Mouse (Mus musculus) MEL (cell line): ENCODE results near the gene Galnt14. TPM values are rescaled to one million over a fixed set of nuclear protein-coding genes. Genes with fewer than 3 reads are reported as not detected.

Experiments used
- DNase-seq: peaks from one replicate; pipeline ENCODE4 v3.0.0; 2011; ENCODE audit warnings: low read depth, low spot score
- H3K27ac ChIP-seq: 2 replicates; pipeline ENCODE4 v1.5.1; 2012; ENCODE audit warnings: low read depth, mild to moderate bottlenecking, control low read depth, low read length, moderate library complexity; ENCODE audit not compliant: control insufficient read depth
- H3K27me3 ChIP-seq, 2 experiments: fragments of 150-350 bp in 1 of 2; sonication (generic) in 1 of 2; 2 replicates each; pipeline ENCODE4 v1.6.1; 2012; ENCODE audit warnings: low read length in 2 of 2, mild to moderate bottlenecking in 2 of 2, improper control_type of control experiment in 1 of 2, moderate library complexity in 1 of 2; ENCODE audit not compliant: insufficient read depth in 2 of 2, control insufficient read depth in 1 of 2
- H3K36me3 ChIP-seq, 2 experiments: 2 replicates each; pipeline ENCODE4 v1.6.1; 2012 to 2014; ENCODE audit warnings: low read length in 2 of 2, improper control_type of control experiment in 1 of 2, inconsistent platforms in 1 of 2, mild to moderate bottlenecking in 1 of 2; ENCODE audit not compliant: insufficient read depth in 2 of 2, control insufficient read depth in 1 of 2
- H3K4me1 ChIP-seq, 2 experiments: fragments of 150-350 bp in 1 of 2; sonication (generic) in 1 of 2; 2 replicates each; pipeline ENCODE4 v1.6.1; 2012; ENCODE audit warnings: low read length in 2 of 2, improper control_type of control experiment in 1 of 2, mild to moderate bottlenecking in 1 of 2; ENCODE audit not compliant: insufficient read depth in 2 of 2, control insufficient read depth in 1 of 2
- H3K4me3 ChIP-seq, 2 experiments: fragments of 150-350 bp in 1 of 2; sonication (generic) in 1 of 2; 2 replicates each; pipeline ENCODE4 v1.5.1; 2012; ENCODE audit warnings: low read depth in 2 of 2, low read length in 2 of 2, mild to moderate bottlenecking in 2 of 2, moderate library complexity in 2 of 2, control low read depth in 1 of 2, improper control_type of control experiment in 1 of 2; ENCODE audit not compliant: control insufficient read depth in 1 of 2, insufficient read depth in 1 of 2
- H3K79me2 ChIP-seq: 2 replicates; pipeline ENCODE4 v1.6.1; 2012; ENCODE audit warnings: mild to moderate bottlenecking, low read length, moderate library complexity; ENCODE audit not compliant: control insufficient read depth, poor library complexity, insufficient read depth
- H3K9ac ChIP-seq: 2 replicates; pipeline ENCODE4 v1.6.1; 2012; ENCODE audit warnings: low read depth, mild to moderate bottlenecking, control low read depth, low read length, moderate library complexity; ENCODE audit not compliant: control insufficient read depth, poor library complexity, severe bottlenecking
- H3K9me3 ChIP-seq: fragments of 150-350 bp; sonication (generic); replicated peaks from 2 replicates; pipeline ENCODE4 v1.6.1; 2012; ENCODE audit warnings: mild to moderate bottlenecking, low read length, improper control_type of control experiment, moderate library complexity; ENCODE audit not compliant: insufficient read depth
- BHLHE40 ChIP-seq: IDR thresholded peaks from 2 replicates; pipeline ENCODE4 v1.6.1; 2012; ENCODE audit warnings: low read depth, mild to moderate bottlenecking, inconsistent platforms, low read length, improper control_type of control experiment, borderline replicate concordance
- CTCF ChIP-seq, 3 experiments: IDR thresholded peaks in 2 of 3; conservative IDR thresholded peaks in 1 of 3; 2 replicates each; pipeline ENCODE4 v1.5.1; 2011 to 2012; ENCODE audit warnings: low read length in 3 of 3, low read depth in 2 of 3, mild to moderate bottlenecking in 2 of 3, improper control_type of control experiment in 1 of 3, inconsistent platforms in 1 of 3, mixed read lengths in 1 of 3, moderate library complexity in 1 of 3; ENCODE audit not compliant: control insufficient read depth in 1 of 3, insufficient read depth in 1 of 3, poor library complexity in 1 of 3, severe bottlenecking in 1 of 3
- ELF1 ChIP-seq: IDR thresholded peaks from 2 replicates; pipeline ENCODE4 v1.6.1; 2014; ENCODE audit warnings: low read depth, mild to moderate bottlenecking, inconsistent platforms, low read length, improper control_type of control experiment, moderate library complexity
- EP300 ChIP-seq, 2 experiments: IDR thresholded peaks; 2 replicates each; pipeline ENCODE4 v1.6.1; 2011; ENCODE audit warnings: improper control_type of control experiment in 2 of 2, low read length in 2 of 2, low read depth in 1 of 2, mild to moderate bottlenecking in 1 of 2
- GABPA ChIP-seq: IDR thresholded peaks from 2 replicates; pipeline ENCODE4 v1.6.1; 2012; ENCODE audit warnings: low read depth, mild to moderate bottlenecking, inconsistent platforms, low read length, improper control_type of control experiment, moderate library complexity
- GATA1 ChIP-seq: IDR thresholded peaks from 2 replicates; pipeline ENCODE4 v1.6.1; 2011; ENCODE audit warnings: low read depth, low read length, improper control_type of control experiment
- JUND ChIP-seq: IDR thresholded peaks from 2 replicates; pipeline ENCODE4 v1.6.1; 2011; ENCODE audit warnings: low read depth, mild to moderate bottlenecking, improper control_type of control experiment, low read length
- MAZ ChIP-seq: IDR thresholded peaks from 2 replicates; pipeline ENCODE4 v1.6.1; 2012; ENCODE audit warnings: low read depth, mild to moderate bottlenecking, inconsistent platforms, low read length, improper control_type of control experiment
- MEF2A ChIP-seq: IDR thresholded peaks from 2 replicates; pipeline ENCODE4 v1.6.1; 2014; ENCODE audit warnings: low read depth, mild to moderate bottlenecking, inconsistent platforms, low read length, improper control_type of control experiment; ENCODE audit not compliant: poor library complexity, insufficient replicate concordance, severe bottlenecking; ENCODE audit errors: extremely low read depth
- MXI1 ChIP-seq: IDR thresholded peaks from 2 replicates; pipeline ENCODE4 v1.6.1; 2011; ENCODE audit warnings: mild to moderate bottlenecking, low read depth, low read length, improper control_type of control experiment
- MYB ChIP-seq: IDR thresholded peaks from 2 replicates; pipeline ENCODE4 v1.6.1; 2011; ENCODE audit warnings: mild to moderate bottlenecking, low read depth, low read length, improper control_type of control experiment
- MYC ChIP-seq: IDR thresholded peaks from 2 replicates; pipeline ENCODE4 v1.6.1; 2011; ENCODE audit warnings: low read depth, mild to moderate bottlenecking, low read length, improper control_type of control experiment, moderate library complexity
- NELFE ChIP-seq: IDR thresholded peaks from 2 replicates; pipeline ENCODE4 v1.6.1; 2011; ENCODE audit warnings: low read depth, low read length, improper control_type of control experiment
- POLR2A ChIP-seq, 2 experiments: IDR thresholded peaks; 2 replicates each; pipeline ENCODE4 v1.6.1; 2011 to 2012; ENCODE audit warnings: low read length in 2 of 2, mild to moderate bottlenecking in 2 of 2, control low read depth in 1 of 2, improper control_type of control experiment in 1 of 2, low read depth in 1 of 2, moderate library complexity in 1 of 2; ENCODE audit not compliant: control insufficient read depth in 1 of 2, insufficient read depth in 1 of 2, poor library complexity in 1 of 2
- POLR2AphosphoS2 ChIP-seq: IDR thresholded peaks from 2 replicates; pipeline ENCODE4 v1.6.1; 2011; ENCODE audit warnings: low read length, improper control_type of control experiment
- POLR2AphosphoS5 ChIP-seq: IDR thresholded peaks from 2 replicates; pipeline ENCODE4 v1.6.1; 2012; ENCODE audit warnings: low read depth, borderline replicate concordance, mild to moderate bottlenecking, inconsistent platforms, low read length, moderate library complexity, mixed read lengths
- RCOR1 ChIP-seq: IDR thresholded peaks from 2 replicates; pipeline ENCODE4 v1.6.1; 2012; ENCODE audit warnings: low read depth, mild to moderate bottlenecking, inconsistent platforms, low read length, improper control_type of control experiment
- SIN3A ChIP-seq: IDR thresholded peaks from 2 replicates; pipeline ENCODE4 v1.6.1; 2012; ENCODE audit warnings: low read length, improper control_type of control experiment, inconsistent platforms
- SMC3 ChIP-seq: IDR thresholded peaks from 2 replicates; pipeline ENCODE4 v1.6.1; 2011; ENCODE audit warnings: low read depth, low read length, improper control_type of control experiment
- TAL1 ChIP-seq: IDR thresholded peaks from 2 replicates; pipeline ENCODE4 v1.6.1; 2012; ENCODE audit warnings: mild to moderate bottlenecking, inconsistent platforms, low read length, moderate library complexity, mixed read lengths
- UBTF ChIP-seq: IDR thresholded peaks from 2 replicates; pipeline ENCODE4 v1.6.1; 2012; ENCODE audit warnings: low read depth, mild to moderate bottlenecking, inconsistent platforms, low read length, improper control_type of control experiment, moderate library complexity, borderline replicate concordance; ENCODE audit not compliant: insufficient read depth
- USF1 ChIP-seq: IDR thresholded peaks from 2 replicates; pipeline ENCODE4 v1.6.1; 2014; ENCODE audit warnings: low read depth, mild to moderate bottlenecking, inconsistent platforms, low read length, improper control_type of control experiment, moderate library complexity
- USF2 ChIP-seq, 2 experiments: IDR thresholded peaks; 2 replicates each; pipeline ENCODE4 v1.6.1; 2011 to 2012; ENCODE audit warnings: improper control_type of control experiment in 2 of 2, low read length in 2 of 2, borderline replicate concordance in 1 of 2, inconsistent platforms in 1 of 2, low read depth in 1 of 2, mild to moderate bottlenecking in 1 of 2; ENCODE audit not compliant: insufficient read depth in 1 of 2
- ZC3H11A ChIP-seq: IDR thresholded peaks from 2 replicates; pipeline ENCODE4 v1.6.1; 2012; ENCODE audit warnings: low read depth, mild to moderate bottlenecking, inconsistent platforms, low read length, improper control_type of control experiment
- ZKSCAN1 ChIP-seq: IDR thresholded peaks from 2 replicates; pipeline ENCODE4 v1.6.1; 2012; ENCODE audit warnings: low read depth, mild to moderate bottlenecking, inconsistent platforms, low read length, improper control_type of control experiment, moderate library complexity
- ZMIZ1 ChIP-seq: IDR thresholded peaks from 2 replicates; pipeline ENCODE4 v1.6.1; 2012; ENCODE audit warnings: low read depth, mild to moderate bottlenecking, inconsistent platforms, low read length, improper control_type of control experiment, moderate library complexity
- polyA plus RNA-seq, 2 experiments: library from polyadenylated mRNA; stranded (reverse) in 1 of 2; unstranded in 1 of 2; fragments of >175 nt in 1 of 2; fragments of >200 nt in 1 of 2; gene quantifications; 2 replicates each; pipeline versions ENCODE4 v1.2.1 to v1.2.4; 2012; ENCODE audit warnings: low replicate concordance in 2 of 2, low read depth in 1 of 2; ENCODE audit not compliant: insufficient read length in 2 of 2, insufficient read depth in 1 of 2, missing spikeins in 1 of 2
- total RNA-seq: library from RNA; depleted of rRNA; stranded (reverse); fragments of 300-350 nt; gene quantifications from 2 replicates; pipeline ENCODE4 v1.2.3, GENCODE M21; 2012

Gene Galnt14
- total and polyA plus RNA-seq, 3 experiments, result not detected

- no peaks in the 10 kb centered on the region for H3K36me3 ChIP-seq
- no peaks in the 10 kb centered on the region for H3K79me2 ChIP-seq
- H3K4me1 ChIP-seq, result no peaks in the 10 kb centered on the region
- DNase-seq, result no peak
- no peak overlapping the region for H3K9ac ChIP-seq
- no peak overlapping the region for H3K27ac ChIP-seq
- H3K9me3 ChIP-seq, result no peaks in the 10 kb centered on the region
- H3K27me3 ChIP-seq, result no peaks in the 10 kb centered on the region
- TF ChIP-seq USF1, result no peak
- TF ChIP-seq ELF1, result no peak
- no peak for TF ChIP-seq MEF2A
- TF ChIP-seq UBTF, result no peak
- no peak for TF ChIP-seq GATA1
- TF ChIP-seq NELFE, result no peak
- TF ChIP-seq ZMIZ1, result no peak
- no peak for TF ChIP-seq RCOR1
- no peak for TF ChIP-seq CTCF (IDR thresholded peaks at IDR 0.05 in 2 of 3, conservative IDR thresholded peaks at IDR 0.05 in 1 of 3; ENCODE audit: control insufficient read depth in 1 of 3, insufficient read depth in 1 of 3, low read depth in 2 of 3, low read length in 3 of 3, poor library complexity in 1 of 3, severe bottlenecking in 1 of 3)
- TF ChIP-seq MYC, result no peak
- no peak for TF ChIP-seq EP300 (IDR thresholded peaks at IDR 0.05; ENCODE audit: low read depth in 1 of 2, low read length in 2 of 2)
- no peak for TF ChIP-seq MXI1
- no peak for TF ChIP-seq TAL1
- TF ChIP-seq MYB, result no peak
- no peak for TF ChIP-seq USF2 (IDR thresholded peaks at IDR 0.05; ENCODE audit: borderline replicate concordance in 1 of 2, insufficient read depth in 1 of 2, low read depth in 1 of 2, low read length in 2 of 2)
- TF ChIP-seq POLR2AphosphoS5, result no peak
- no peak for TF ChIP-seq ZKSCAN1
- no peak for TF ChIP-seq SIN3A
- no peak for TF ChIP-seq ZC3H11A
- no peak for TF ChIP-seq BHLHE40
- H3K4me3 ChIP-seq, result no peak overlapping the region
These were observed 191.9 kb downstream of the Galnt14 start for GRCm38 (mm10) chr17:73518359-73518758.

GRCm38 (mm10) chr17:73515506-73515905, 194.7 kb downstream of the Galnt14 start:
- no peak overlapping the region for H3K4me3 ChIP-seq
- DNase-seq, result no peak
- no peak overlapping the region for H3K27ac ChIP-seq
- H3K9me3 ChIP-seq, result no peaks in the 10 kb centered on the region
- no peak overlapping the region for H3K9ac ChIP-seq
- no peaks in the 10 kb centered on the region for H3K4me1 ChIP-seq
- H3K36me3 ChIP-seq, result no peaks in the 10 kb centered on the region
- H3K27me3 ChIP-seq, result no peaks in the 10 kb centered on the region
- no peaks in the 10 kb centered on the region for H3K79me2 ChIP-seq
- TF ChIP-seq POLR2A (IDR thresholded peaks at IDR 0.05; ENCODE audit: control insufficient read depth in 1 of 2, insufficient read depth in 1 of 2, low read depth in 1 of 2, low read length in 2 of 2, poor library complexity in 1 of 2) (no peak), POLR2AphosphoS5 (no peak), GABPA (no peak), MAZ (no peak), JUND (no peak), RCOR1 (no peak), ELF1 (no peak), SMC3 (no peak), USF1 (no peak), SIN3A (no peak), POLR2AphosphoS2 (no peak)
